Mouse (Mus musculus) CH12F3 (cell line): ENCODE results near the gene Foxj3.

Source experiments
- in situ Hi-C: fragments of 300-500 bp; cut with MboI; formaldehyde crosslinking; loops from 2 replicates; pipeline ENCODE4 v1.14.3; 2020; ENCODE audit warnings: low sequenced_read_pairs

The Foxj3 gene

GRCm38 (mm10) chr4:119670210-119670555 is 133.4 kb downstream of the Foxj3 start:
- in situ Hi-C loops: no loop called here

- in situ Hi-C loops: no loop called here
Measured at GRCm38 (mm10) chr4:119670736-119671135, 133.9 kb downstream of the Foxj3 start.

GRCm38 (mm10) chr4:119671164-119671563 is 134.4 kb downstream of the Foxj3 start:
- in situ Hi-C loops: no loop called here

- in situ Hi-C loops: no loop called here
Measured at GRCm38 (mm10) chr4:119672685-119673084, 135.9 kb downstream of the Foxj3 start.
